Mouse (Mus musculus) myocyte (in vitro differentiated cells): ENCODE measurements around the gene Cx3cl1.

Experiments
- CEBPB ChIP-seq: IDR thresholded peaks from 2 replicates; pipeline ENCODE4 v1.6.1; 2011; ENCODE audit warnings: mild to moderate bottlenecking, moderate library complexity; ENCODE audit not compliant: poor library complexity, insufficient read depth, severe bottlenecking
- E2F4 ChIP-seq: IDR thresholded peaks from one replicate; pipeline ENCODE4 v1.6.1; 2011; ENCODE audit warnings: mild to moderate bottlenecking, control low read depth, moderate library complexity; ENCODE audit not compliant: insufficient read depth
- MAX ChIP-seq: IDR thresholded peaks from one replicate; pipeline ENCODE4 v1.6.1; 2011; ENCODE audit warnings: low read depth, mild to moderate bottlenecking, control low read depth
- MYOD1 ChIP-seq, 3 experiments: IDR thresholded peaks; one replicate each; pipeline ENCODE4 v1.6.1; 2011; ENCODE audit warnings: control low read depth in 2 of 3, low read depth in 2 of 3, mild to moderate bottlenecking in 2 of 3, moderate library complexity in 1 of 3; ENCODE audit not compliant: insufficient read length in 2 of 3, control insufficient read depth in 1 of 3
- MYOG ChIP-seq, 3 experiments: IDR thresholded peaks; one replicate each; pipeline ENCODE4 v1.6.1; 2011; ENCODE audit warnings: control low read depth in 2 of 3, low read depth in 2 of 3, mild to moderate bottlenecking in 2 of 3; ENCODE audit not compliant: insufficient read length in 2 of 3, control insufficient read depth in 1 of 3, insufficient read depth in 1 of 3
- POLR2A ChIP-seq: IDR thresholded peaks from one replicate; pipeline ENCODE4 v1.6.1; 2011; ENCODE audit warnings: low read depth, mild to moderate bottlenecking, control low read depth, moderate library complexity; ENCODE audit not compliant: insufficient read length
- POLR2AphosphoS2 ChIP-seq: IDR thresholded peaks from one replicate; pipeline ENCODE4 v1.6.1; 2011; ENCODE audit warnings: low read depth, control low read depth; ENCODE audit not compliant: insufficient read length
- SRF ChIP-seq: IDR thresholded peaks from one replicate; pipeline ENCODE4 v1.6.1; 2011; ENCODE audit warnings: low read depth; ENCODE audit not compliant: control insufficient read depth, insufficient read length
- TCF12 ChIP-seq: IDR thresholded peaks from one replicate; pipeline ENCODE4 v1.6.1; 2011; ENCODE audit warnings: mild to moderate bottlenecking, control low read depth; ENCODE audit not compliant: poor library complexity, insufficient read depth, severe bottlenecking
- USF1 ChIP-seq: IDR thresholded peaks from one replicate; pipeline ENCODE4 v1.6.1; 2011; ENCODE audit warnings: low read depth, mild to moderate bottlenecking, control low read depth, moderate library complexity

DNA sequence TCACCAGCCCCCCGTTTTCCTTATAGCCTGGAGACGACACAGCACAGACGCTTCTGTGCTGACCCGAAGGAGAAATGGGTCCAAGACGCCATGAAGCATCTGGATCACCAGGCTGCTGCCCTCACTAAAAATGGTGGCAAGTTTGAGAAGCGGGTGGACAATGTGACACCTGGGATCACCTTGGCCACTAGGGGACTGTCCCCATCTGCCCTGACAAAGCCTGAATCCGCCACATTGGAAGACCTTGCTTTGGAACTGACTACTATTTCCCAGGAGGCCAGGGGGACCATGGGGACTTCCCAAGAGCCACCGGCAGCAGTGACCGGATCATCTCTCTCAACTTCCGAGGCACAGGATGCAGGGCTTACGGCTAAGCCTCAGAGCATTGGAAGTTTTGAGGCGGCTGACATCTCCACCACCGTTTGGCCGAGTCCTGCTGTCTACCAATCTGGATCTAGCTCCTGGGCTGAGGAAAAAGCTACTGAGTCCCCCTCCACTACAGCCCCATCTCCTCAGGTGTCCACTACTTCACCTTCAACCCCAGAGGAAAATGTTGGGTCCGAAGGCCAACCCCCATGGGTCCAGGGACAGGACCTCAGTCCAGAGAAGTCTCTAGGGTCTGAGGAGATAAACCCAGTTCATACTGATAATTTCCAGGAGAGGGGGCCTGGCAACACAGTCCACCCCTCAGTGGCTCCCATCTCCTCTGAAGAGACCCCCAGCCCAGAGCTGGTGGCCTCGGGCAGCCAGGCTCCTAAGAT lies 7.9 kb downstream of the Cx3cl1 start:
- TF ChIP-seq POLR2A (no peak), POLR2AphosphoS2 (no peak), USF1 (no peak), TCF12 (no peak), MYOD1 (IDR thresholded peaks at IDR 0.05; ENCODE audit: control insufficient read depth in 1 of 3, insufficient read length in 2 of 3, low read depth in 2 of 3) (no peak), SRF (no peak), MAX (no peak), CEBPB (no peak), MYOG (IDR thresholded peaks at IDR 0.05; ENCODE audit: control insufficient read depth in 1 of 3, insufficient read depth in 1 of 3, insufficient read length in 2 of 3, low read depth in 2 of 3) (no peak), E2F4 (no peak)
